ENCODE assay signal across 8 mouse cellular contexts in genomic region chr11:35798874-35799273, GRCm38 (mm10). TPM values are rescaled to one million over a fixed set of nuclear protein-coding genes. Genes with fewer than 3 reads are reported as not detected.
A peak's percentile ranks its signal among the peaks of the same experiment; 100 is the strongest.
DNase-seq lines count a peak whose midpoint lies in the region; ATAC-seq and TF ChIP-seq lines count a peak whose summit lies in the region.

Gene Fbll1, minus strand, starts transcription at chr11:35798884.

- DNase-seq in spleen, adult 2 months (ENCODE audit: low read depth in 1 of 2, low spot score in 2 of 2) = peak in 1 of 2 experiments; percentile 3
- DNase-seq in spleen, adult 18-20 months = no peak
- peak; percentile 60 for DNase-seq in c-Kit-positive CD71-negative TER-119-negative erythroid progenitor cells, embryonic 14.5 days (ENCODE audit: low read depth)
- peak; percentile 86 for DNase-seq in intestine, embryonic 14.5 days (ENCODE audit: low spot score)
- DNase-seq in limb, embryonic 14.5 days (ENCODE audit: low spot score) = peak; percentile 75

- H3K4me3 ChIP-seq in spleen, adult 2 months (ENCODE audit: extremely low read depth, insufficient read depth, insufficient read length) = peak within 1 kb of the TSS; percentile 5; the same call in 1 of the 2 replicates
- peak within 1 kb of the TSS; percentile 62 for H3K4me3 ChIP-seq in forebrain, embryonic 13.5 days
- H3K4me3 ChIP-seq in intestine, embryonic 14.5 days (ENCODE audit: low read depth, low read length) = peak within 1 kb of the TSS; percentile 29
- H3K4me3 ChIP-seq in limb, embryonic 14.5 days (replicated peaks; ENCODE audit: low read length) = peak within 1 kb of the TSS; percentile 36
- H3K4me3 ChIP-seq in neural tube, embryonic 12.5 days = peak within 1 kb of the TSS; percentile 67

- no peaks in the 10 kb centered on the region for H3K36me3 ChIP-seq in spleen, adult 2 months (ENCODE audit: control insufficient read depth, insufficient read depth, low read length)
- H3K36me3 ChIP-seq in forebrain, embryonic 13.5 days (ENCODE audit: poor library complexity, severe bottlenecking) = no peaks in the 10 kb centered on the region
- no peaks in the 10 kb centered on the region for H3K36me3 ChIP-seq in intestine, embryonic 14.5 days (ENCODE audit: control insufficient read depth, insufficient read depth, low read length)
- H3K36me3 ChIP-seq in limb, embryonic 14.5 days (ENCODE audit: control insufficient read depth, insufficient read depth, low read length) = no peaks in the 10 kb centered on the region
- H3K36me3 ChIP-seq in neural tube, embryonic 12.5 days = no peaks in the 10 kb centered on the region

- no peaks in the 10 kb centered on the region; the same call in none of the 2 replicates for H3K4me1 ChIP-seq in spleen, adult 2 months (ENCODE audit: control insufficient read depth, insufficient read depth, insufficient read length)
- peaks cover 10% of the 10 kb centered on the region for H3K4me1 ChIP-seq in forebrain, embryonic 13.5 days
- H3K4me1 ChIP-seq in intestine, embryonic 14.5 days (replicated peaks; ENCODE audit: control insufficient read depth, insufficient read depth, low read length) = 0 out of 2 replicates have a peak, but pooled peaks cover 7% of the 10 kb centered on the region
- H3K4me1 ChIP-seq in limb, embryonic 14.5 days (ENCODE audit: control insufficient read depth, insufficient read depth, low read length) = 0 out of 2 replicates have a peak, but pooled peaks cover 2% of the 10 kb centered on the region
- peaks cover 14% of the 10 kb centered on the region for H3K4me1 ChIP-seq in neural tube, embryonic 12.5 days

- H3K27me3 ChIP-seq in spleen, adult 2 months (ENCODE audit: control insufficient read depth, insufficient read depth, low read length) = peaks cover 16% of the 10 kb centered on the region
- peaks cover 64% of the 10 kb centered on the region for H3K27me3 ChIP-seq in forebrain, embryonic 13.5 days
- H3K27me3 ChIP-seq in intestine, embryonic 14.5 days (replicated peaks; ENCODE audit: control insufficient read depth, insufficient read depth, low read length) = peaks cover 56% of the 10 kb centered on the region
- H3K27me3 ChIP-seq in limb, embryonic 14.5 days (ENCODE audit: control insufficient read depth, insufficient read depth, low read length) = peaks cover 48% of the 10 kb centered on the region
- peaks cover 46% of the 10 kb centered on the region for H3K27me3 ChIP-seq in neural tube, embryonic 12.5 days (replicated peaks)

- no peak for TF ChIP-seq CTCF in spleen, adult 2 months (IDR thresholded peaks at IDR 0.05; ENCODE audit: extremely low read depth, insufficient read depth, insufficient read length, insufficient replicate concordance)

- peak within 1 kb of the TSS; percentile 84 for H3K4me2 ChIP-seq in forebrain, embryonic 13.5 days
- H3K4me2 ChIP-seq in intestine, embryonic 14.5 days (ENCODE audit: low read length) = peak within 1 kb of the TSS; percentile 54
- peak within 1 kb of the TSS; percentile 51 for H3K4me2 ChIP-seq in limb, embryonic 14.5 days (replicated peaks; ENCODE audit: low read depth, low read length, severe bottlenecking)
- H3K4me2 ChIP-seq in neural tube, embryonic 12.5 days (replicated peaks) = peak within 1 kb of the TSS; percentile 87

- TF ChIP-seq POLR2A in spleen, adult 2 months (IDR thresholded peaks at IDR 0.05; ENCODE audit: low read depth, low read length) = no peak
- TF ChIP-seq POLR2A in limb, embryonic 14.5 days (IDR thresholded peaks at IDR 0.05; ENCODE audit: borderline replicate concordance, extremely low read depth, insufficient read depth, insufficient read length) = no peak

- H3K27ac ChIP-seq in spleen, adult 2 months (ENCODE audit: insufficient read depth, low read length) = no peak within 1 kb of the TSS
- H3K27ac ChIP-seq in forebrain, embryonic 13.5 days = peak within 1 kb of the TSS; percentile 61; the same call in 1 of the 2 replicates
- H3K27ac ChIP-seq in intestine, embryonic 14.5 days (ENCODE audit: low read depth) = no peak within 1 kb of the TSS
- no peak within 1 kb of the TSS for H3K27ac ChIP-seq in limb, embryonic 14.5 days (replicated peaks; ENCODE audit: low read depth, low read length)
- H3K27ac ChIP-seq in neural tube, embryonic 12.5 days = peak within 1 kb of the TSS; percentile 59; the same call in 1 of the 2 replicates

- peak within 1 kb of the TSS; percentile 71 for H3K9ac ChIP-seq in forebrain, embryonic 13.5 days
- H3K9ac ChIP-seq in intestine, embryonic 14.5 days (ENCODE audit: low read length) = no peak within 1 kb of the TSS
- H3K9ac ChIP-seq in limb, embryonic 14.5 days (ENCODE audit: low read depth, low read length, severe bottlenecking) = no peak within 1 kb of the TSS
- H3K9ac ChIP-seq in neural tube, embryonic 12.5 days = peak within 1 kb of the TSS; percentile 77

- H3K9me3 ChIP-seq in forebrain, embryonic 13.5 days (replicated peaks) = no peaks in the 10 kb centered on the region
- H3K9me3 ChIP-seq in intestine, embryonic 14.5 days (ENCODE audit: control insufficient read depth, low read length) = no peaks in the 10 kb centered on the region
- no peaks in the 10 kb centered on the region for H3K9me3 ChIP-seq in limb, embryonic 14.5 days (ENCODE audit: control insufficient read depth, low read length)
- H3K9me3 ChIP-seq in neural tube, embryonic 12.5 days = no peaks in the 10 kb centered on the region

- 20% methylated on average over 11 of the region's 11 CpGs for WGBS in spleen, adult 2 months
- 6% methylated on average over 11 of the region's 11 CpGs for WGBS in forebrain, embryonic 13.5 days
- 17% methylated on average over 11 of the region's 11 CpGs for WGBS in intestine, embryonic 14.5 days
- 15% methylated on average over 11 of the region's 11 CpGs for WGBS in limb, embryonic 14.5 days
- WGBS in neural tube, embryonic 12.5 days = 10% methylated on average over 11 of the region's 11 CpGs

- 0 out of 2 replicates have a peak, but pooled peaks have one; percentile 11 for ATAC-seq in forebrain, embryonic 13.5 days
- no peak for ATAC-seq in intestine, embryonic 14.5 days (replicated peaks; ENCODE audit: low FRiP score, low TSS enrichment, low read depth)
- ATAC-seq in limb, embryonic 14.5 days (ENCODE audit: low FRiP score, low read depth) = no peak
- no peak for ATAC-seq in neural tube, embryonic 12.5 days (ENCODE audit: low FRiP score, low read depth)
- ATAC-seq in monocyte, adult 5-6 weeks (replicated peaks; ENCODE audit: insufficient number of reproducible peaks, low FRiP score, low TSS enrichment, poor library complexity, severe bottlenecking) = no peak

RNA-seq across cellular contexts. Expression of gene Fbll1, which starts in this region (rescaled TPM):
- polyA plus RNA-seq in spleen, adult 2 months (2012; rRNA removed) = not detected in 2 replicates
- polyA plus RNA-seq in forebrain, embryonic 13.5 days (2015; fragmentation: Nextera tagmentation; extraction: Ambion mirVana) = 2.4 and 4.0 TPM in 2 replicates
- 0.43 and 1.2 TPM in 2 replicates for polyA plus RNA-seq in intestine, embryonic 14.5 days (2014; fragmentation: Nextera tagmentation; extraction: Ambion mirVana)
- polyA plus RNA-seq in limb, embryonic 14.5 days (2012; rRNA removed) = 0.15 TPM in 2 replicates
- not detected in 2 replicates for polyA plus RNA-seq in limb, embryonic 14.5 days (2014; fragmentation: Nextera tagmentation; extraction: Ambion mirVana)
- 16.0 and 16.4 TPM in 2 replicates for polyA plus RNA-seq in neural tube, embryonic 12.5 days (2016; fragmentation: Nextera tagmentation; extraction: Ambion mirVana)
- not detected in 3 replicates for total RNA-seq in monocyte, adult 5-6 weeks (2017)

Comparison
In these comparisons a context has a peak if more than half of its experiments do, and no peak if none do; other contexts are left out.
1. Peak in DNase-seq, H3K4me3 ChIP-seq and H3K4me2 ChIP-seq in limb, embryonic 14.5 days; RNA of the gene not detected or under 1 TPM.
2. DNase-seq: peak in c-Kit-positive CD71-negative TER-119-negative erythroid progenitor cells, embryonic 14.5 days (single experiment) and intestine, embryonic 14.5 days (single experiment); none in spleen, adult 18-20 months (0 of 2).
3. H3K27ac ChIP-seq: peak in forebrain, embryonic 13.5 days (single experiment) and neural tube, embryonic 12.5 days (single experiment); none in spleen, adult 2 months (single experiment), intestine, embryonic 14.5 days (single experiment) and limb, embryonic 14.5 days (single experiment).
4. H3K4me3 ChIP-seq: peak in every context shown above with its lines; median percentile 67 in neural tube, embryonic 12.5 days; 62 in forebrain, embryonic 13.5 days; 36 in limb, embryonic 14.5 days; 29 in intestine, embryonic 14.5 days; 5 in spleen, adult 2 months.
5. H3K9ac ChIP-seq: peak in forebrain, embryonic 13.5 days (single experiment) and neural tube, embryonic 12.5 days (single experiment); none in intestine, embryonic 14.5 days (single experiment) and limb, embryonic 14.5 days (single experiment).
6. Peak in every context shown above with its lines, with median percentiles within 50 percentile points of each other: H3K4me2 ChIP-seq.